Mouse (Mus musculus): ENCODE results near the gene Adcy10.

DNA sequence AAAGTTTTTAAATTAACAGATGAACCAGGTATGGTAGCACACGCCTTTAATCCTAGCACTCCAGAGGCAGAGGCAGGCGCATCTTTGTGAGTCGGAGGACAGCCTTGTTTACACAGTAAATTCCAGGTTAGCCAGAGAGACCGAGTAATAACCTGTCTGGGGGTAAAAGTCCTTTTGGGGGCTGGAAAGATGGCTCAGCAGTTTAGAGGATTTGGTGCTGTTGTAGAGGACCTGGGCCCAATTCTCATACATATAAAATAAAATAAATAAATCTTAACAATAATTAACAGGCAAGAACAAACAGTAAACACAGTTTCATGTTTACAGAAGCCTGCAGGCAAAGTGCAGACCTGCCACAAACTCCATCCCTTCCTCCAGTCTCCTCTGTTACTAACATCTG lies 123.9 kb downstream of the Adcy10 start:
- TF ChIP-seq MAFK (IDR thresholded peaks at IDR 0.05; ENCODE audit: insufficient read depth, low read depth, low read length), result no peak
- TF ChIP-seq ZC3H11A (IDR thresholded peaks at IDR 0.05; ENCODE audit: borderline replicate concordance, low read depth, low read length), result no peak
- TF ChIP-seq CHD2 (IDR thresholded peaks at IDR 0.05; ENCODE audit: low read depth, low read length), result no peak
